Mouse (Mus musculus) embryo, embryonic 10 days (tissue): Measurements from ENCODE around the gene Tnfrsf11a.
A peak's percentile ranks its signal among the peaks of the same experiment; 100 is the strongest.
"Not testable (repeated sequence)": the region's sequence is repeated elsewhere in the genome, so short reads cannot be mapped to it uniquely, and the experiment has no call there.

ENCODE experiments used
- DNase-seq: peaks from one replicate; pipeline ENCODE4 v3.0.0-alpha.2; 2015; ENCODE audit warnings: low spot score

The Tnfrsf11a gene

DNA sequence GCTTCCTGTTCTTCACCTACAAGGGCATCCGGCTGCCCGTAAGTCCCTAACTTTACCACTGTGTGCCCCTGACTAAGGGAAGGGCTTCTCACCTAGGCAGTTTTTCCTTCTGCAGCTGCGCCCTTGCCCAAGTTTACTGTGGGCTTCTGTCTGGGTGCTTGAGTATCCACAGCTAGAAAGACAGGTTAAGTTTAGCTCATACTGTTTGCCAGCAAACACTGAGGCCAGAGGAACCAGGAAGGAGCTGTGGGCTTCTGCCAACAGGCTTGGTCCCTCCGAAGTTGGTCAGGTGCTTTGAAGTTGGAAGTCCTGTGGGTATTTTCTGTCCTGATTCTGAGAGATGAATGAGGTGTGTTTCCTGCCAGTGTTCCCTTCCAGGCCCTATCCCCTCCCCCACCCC lies 4.6 kb downstream of the Tnfrsf11a start:
- no peak for DNase-seq

DNA sequence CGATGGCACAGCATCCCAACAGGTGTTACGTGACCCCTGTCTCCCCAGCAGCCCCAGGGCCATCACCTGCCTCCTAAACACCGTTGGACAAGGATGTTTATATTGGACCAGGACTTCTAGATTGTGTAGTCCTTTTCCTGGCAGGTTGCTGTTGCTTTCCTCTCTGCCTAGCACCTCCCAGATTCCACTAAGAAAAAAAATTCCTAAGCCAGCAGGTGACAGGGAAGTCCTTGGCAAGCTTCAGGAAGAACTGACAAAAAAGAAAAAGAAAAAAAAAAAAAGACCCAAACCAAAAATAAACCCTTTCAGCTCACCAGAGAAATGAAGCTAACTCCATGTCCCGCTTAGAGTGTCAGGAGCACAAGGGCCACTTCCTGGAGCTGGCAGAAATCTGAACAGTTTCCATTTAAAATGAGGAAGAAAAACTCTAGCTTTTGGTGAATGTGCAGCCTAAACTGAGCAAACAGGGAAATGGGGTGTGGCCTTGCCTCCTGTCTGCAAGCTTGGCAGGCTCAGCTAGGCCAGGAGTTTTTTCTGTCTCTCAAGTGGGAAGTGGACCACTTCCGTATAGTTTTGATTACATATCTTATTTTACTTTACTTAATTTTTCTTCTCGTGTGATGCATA lies 6.3 kb downstream of the Tnfrsf11a start:
- no peak for DNase-seq

GRCm38 (mm10) chr1:105790103-105790502 lies 9.6 kb downstream of the Tnfrsf11a start:
- no peak for DNase-seq

- no peak for DNase-seq
Observed at GRCm38 (mm10) chr1:105794670-105795069, 14.2 kb downstream of the Tnfrsf11a start.

DNA sequence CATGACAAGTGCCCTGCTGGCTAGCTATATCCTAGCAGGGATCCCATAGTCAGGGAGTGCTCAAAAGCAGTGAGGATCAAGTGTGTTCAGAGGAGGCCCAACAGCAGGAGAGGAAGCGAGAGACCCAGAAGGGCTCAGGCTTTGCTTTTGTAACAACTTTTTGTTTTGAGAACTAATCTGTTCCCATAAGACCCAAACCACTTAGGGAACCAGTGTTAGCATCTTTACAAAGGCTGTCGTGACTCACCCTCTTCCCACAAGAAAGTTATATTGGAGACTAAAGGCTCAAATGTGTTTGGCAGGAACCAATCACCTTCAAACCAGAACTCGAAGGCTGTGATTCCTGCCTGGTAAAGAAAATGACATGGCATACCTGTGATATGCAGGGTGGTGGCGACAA lies 15.2 kb downstream of the Tnfrsf11a start:
- DNase-seq = no peak

DNA sequence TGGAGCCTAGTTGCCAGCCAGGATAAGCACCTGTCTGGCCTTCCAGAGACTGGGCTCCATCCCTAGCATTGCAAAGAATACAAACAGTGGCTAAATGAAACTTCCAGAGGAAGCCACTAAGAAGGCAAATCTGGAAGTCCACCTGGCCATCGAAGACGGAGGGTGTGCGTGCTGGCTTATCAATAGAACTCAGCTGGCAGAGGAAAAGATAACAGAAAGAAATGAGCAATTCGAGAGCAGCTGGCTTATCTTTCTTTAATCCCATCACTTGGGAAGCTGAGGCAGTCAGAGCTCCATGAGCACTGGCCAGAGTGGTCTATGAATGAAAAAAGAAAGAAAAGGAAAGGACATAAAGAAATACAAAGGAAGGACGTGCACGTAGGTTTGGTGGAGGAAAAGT lies 20.1 kb downstream of the Tnfrsf11a start:
- no peak for DNase-seq

DNA sequence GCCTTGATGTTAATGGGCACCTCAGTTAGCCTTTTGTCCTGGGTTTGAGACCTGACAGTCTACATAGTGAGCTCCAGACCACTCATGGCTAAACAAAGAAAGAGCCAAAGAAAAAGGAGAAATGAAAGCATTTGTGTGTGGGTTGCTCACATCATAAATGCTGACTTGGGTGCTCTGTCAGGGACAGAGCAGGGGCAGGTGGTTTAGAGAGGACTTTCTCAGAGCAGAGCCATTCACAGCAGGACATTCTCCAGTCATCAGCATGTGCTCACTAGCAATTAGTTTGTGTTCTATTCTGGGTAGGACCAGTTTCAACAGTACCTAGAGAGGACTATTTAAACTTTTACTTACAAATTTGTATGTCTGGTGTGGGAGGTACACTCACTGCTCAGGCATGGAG lies 20.7 kb downstream of the Tnfrsf11a start:
- no peak for DNase-seq

DNA sequence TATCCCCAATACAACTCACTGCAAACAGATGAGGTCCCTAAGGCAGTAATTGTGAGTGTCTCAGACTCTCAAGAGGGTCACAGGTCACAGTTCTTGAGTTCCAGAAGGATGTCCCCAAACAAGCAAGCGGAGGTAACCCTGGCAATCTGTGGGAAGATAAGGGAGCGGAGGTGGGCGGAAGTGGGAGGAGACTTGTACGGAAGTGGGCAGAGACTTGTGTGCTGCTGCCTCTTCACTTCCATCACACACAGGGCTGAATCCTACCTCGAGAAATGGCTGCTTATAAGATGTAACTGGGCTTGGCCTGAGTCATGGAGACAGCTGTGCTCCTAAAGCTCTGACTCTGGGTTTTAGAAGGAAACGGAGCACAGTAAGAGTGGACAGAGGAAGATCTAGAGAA lies 22.4 kb downstream of the Tnfrsf11a start:
- DNase-seq = no peak

DNA sequence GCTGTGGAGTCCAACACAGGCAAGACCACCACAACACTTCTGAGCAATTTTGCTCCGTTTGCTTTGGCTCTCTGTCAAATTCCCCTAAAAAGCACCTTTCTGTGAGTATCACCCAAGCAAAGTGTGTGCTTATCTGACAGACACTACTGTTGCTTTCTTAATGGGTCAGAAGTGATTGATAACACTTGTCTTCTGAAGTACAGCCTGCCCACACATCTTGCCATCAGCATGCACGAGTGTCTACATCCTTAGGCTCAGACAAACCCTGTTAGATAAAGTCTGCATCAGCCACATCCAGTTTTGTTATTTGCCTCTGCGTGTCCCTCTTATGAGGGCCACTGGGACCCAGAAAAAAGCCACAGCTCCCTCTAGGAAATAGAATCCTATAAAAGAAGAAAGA lies 23.8 kb downstream of the Tnfrsf11a start:
- DNase-seq = no peak

DNA sequence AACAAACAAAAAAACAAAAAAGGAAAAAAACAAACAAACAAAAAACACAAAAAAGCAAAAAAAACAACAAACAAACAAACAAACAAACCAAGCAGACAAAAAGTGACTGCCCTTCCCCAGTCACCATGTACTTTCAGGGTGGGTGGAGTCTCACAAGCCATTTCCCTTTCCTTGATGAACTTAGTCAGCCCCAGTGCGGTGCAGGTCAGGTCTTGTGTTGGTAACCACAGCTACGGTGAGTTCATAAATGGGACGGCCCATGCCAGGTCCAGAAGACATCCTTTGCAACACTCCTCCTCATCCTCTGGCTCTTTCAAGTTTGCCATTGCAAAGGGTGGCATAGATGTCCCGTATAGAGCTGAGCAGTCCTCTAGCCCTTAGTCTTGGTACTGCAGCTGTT lies 25.0 kb downstream of the Tnfrsf11a start:
- no peak for DNase-seq

DNA sequence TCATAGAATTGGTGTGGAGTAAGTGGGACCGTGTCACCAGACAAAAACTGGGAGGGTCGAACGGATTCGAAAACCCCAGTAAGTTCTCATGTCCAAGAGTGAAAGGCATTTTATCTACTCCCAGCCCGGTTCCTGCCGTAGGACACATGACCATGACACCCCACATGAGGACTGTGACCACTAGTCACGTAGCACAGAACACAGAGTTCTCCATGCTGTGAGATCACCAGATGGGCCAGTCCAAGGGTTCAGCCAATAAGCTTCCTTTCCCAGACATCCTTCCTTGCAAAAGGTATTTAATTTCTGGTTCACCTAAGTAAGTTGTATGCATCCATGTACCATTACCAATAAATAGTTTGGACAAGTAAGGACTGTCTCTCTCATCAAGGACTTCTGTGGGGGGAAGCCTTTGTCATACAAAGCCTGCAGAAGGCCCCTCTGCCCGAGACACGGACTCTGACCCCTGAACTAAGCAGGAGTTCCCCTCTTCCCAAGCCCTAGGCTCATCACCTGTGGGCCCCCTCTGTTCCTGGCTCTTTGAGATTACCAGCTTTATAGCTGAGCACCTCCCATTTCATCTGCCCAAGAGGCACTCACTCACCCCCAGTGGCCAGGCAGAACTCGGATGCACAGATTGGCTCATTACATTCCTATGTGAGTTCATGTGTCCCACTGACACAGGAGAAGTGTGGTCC lies 26.7 kb downstream of the Tnfrsf11a start:
- no peak for DNase-seq

- DNase-seq = not testable (repeated sequence)
Observed at GRCm38 (mm10) chr1:105812027-105812426, 31.5 kb downstream of the Tnfrsf11a start.

- no peak for DNase-seq
Observed at GRCm38 (mm10) chr1:105812960-105813708, 32.6 kb downstream of the Tnfrsf11a start.

- no peak for DNase-seq
Observed at GRCm38 (mm10) chr1:105813709-105814061, 33.2 kb downstream of the Tnfrsf11a start.

GRCm38 (mm10) chr1:105814402-105815270 lies 34.1 kb downstream of the Tnfrsf11a start:
- DNase-seq = peak; percentile 14

DNA sequence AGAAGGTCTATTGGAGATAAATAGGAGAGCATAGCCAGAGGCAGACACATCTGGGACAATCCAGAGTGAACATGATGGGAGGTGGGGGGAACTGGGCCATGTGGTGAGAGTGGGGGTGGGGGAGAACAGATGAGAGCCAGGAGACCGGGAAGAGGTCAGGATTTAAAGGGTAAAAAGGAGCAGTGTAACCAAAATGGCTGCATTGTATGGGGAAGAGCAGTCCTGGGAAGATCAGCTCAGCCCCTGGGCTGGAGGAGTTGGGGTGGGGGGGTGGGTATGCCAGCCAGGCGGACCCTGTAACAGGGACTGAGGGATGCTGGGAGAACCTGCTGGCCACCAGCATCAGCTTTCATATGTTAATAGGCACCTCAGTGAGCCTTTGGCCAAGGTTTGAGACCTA lies 34.8 kb downstream of the Tnfrsf11a start:
- DNase-seq = no peak

DNA sequence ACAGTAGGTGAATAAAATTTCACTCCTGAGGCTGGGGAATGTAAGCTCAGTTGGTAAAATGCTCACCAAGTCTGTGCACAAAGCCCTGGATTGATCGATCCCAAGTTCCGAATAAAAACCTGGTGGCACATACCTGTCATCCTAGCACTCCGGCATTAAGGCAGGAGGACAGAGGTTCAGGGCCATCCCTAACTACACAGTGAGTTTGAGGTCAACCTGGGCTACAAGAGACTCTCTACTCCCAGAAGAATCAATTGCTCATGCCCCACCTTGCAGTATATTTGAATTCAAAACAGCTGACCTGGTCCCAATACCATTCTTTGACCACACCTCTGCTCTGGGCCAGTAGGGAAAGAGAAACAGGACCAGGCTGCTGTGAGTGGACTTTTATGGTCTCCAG lies 35.2 kb downstream of the Tnfrsf11a start:
- no peak for DNase-seq

GRCm38 (mm10) chr1:105819031-105819430 lies 38.5 kb downstream of the Tnfrsf11a start:
- DNase-seq = no peak

DNA sequence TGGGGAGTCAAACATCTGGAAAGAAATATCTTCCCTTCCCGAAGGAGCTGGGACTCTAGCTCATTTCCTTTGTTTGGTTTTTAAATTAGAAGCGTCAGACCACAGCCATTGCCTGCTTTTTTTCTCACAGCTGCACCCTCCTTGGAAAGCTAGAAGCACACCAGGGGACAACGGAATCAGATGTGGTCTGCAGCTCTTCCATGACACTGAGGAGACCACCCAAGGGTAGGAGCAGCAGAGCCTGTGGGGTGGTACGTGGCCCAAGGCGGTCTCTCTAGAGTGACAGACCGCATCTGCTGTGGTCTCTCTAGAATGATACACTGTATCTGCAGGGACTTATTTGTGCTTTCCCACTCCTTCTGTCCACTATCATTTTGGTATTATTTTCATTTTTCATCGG lies 39.2 kb downstream of the Tnfrsf11a start:
- DNase-seq = no peak

- DNase-seq = no peak
Observed at GRCm38 (mm10) chr1:105824356-105824755, 43.8 kb downstream of the Tnfrsf11a start.

DNA sequence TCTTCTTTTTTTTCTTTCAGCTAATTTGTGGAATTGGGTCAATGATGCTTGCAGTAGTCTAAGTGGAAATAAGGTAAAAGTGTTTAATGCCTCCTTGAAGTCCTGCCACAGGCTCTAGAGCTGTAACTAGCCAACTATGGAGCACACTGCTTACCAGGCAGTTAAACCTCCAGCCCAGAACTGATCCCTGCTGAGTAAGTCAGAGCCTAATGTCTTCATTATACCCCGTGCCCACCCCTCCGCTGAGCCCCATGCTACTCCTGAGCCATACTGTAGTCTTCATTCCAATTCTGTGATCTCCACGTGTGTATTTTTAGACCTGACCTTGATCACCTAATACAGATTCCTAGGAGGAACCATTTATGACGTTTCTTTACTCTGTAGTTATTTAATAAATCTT lies 44.5 kb downstream of the Tnfrsf11a start:
- DNase-seq = no peak

- DNase-seq = no peak
Observed at GRCm38 (mm10) chr1:105827374-105827773, 46.9 kb downstream of the Tnfrsf11a start.
